Mouse (Mus musculus): ENCODE data around the gene Clptm1l. TPM values are rescaled to one million over a fixed set of nuclear protein-coding genes. Genes with fewer than 3 reads are reported as not detected.
A peak's percentile ranks its signal among the peaks of the same experiment; 100 is the strongest.

Gene Clptm1l
- polyA plus RNA-seq (2016; fragmentation: Nextera tagmentation; extraction: Ambion mirVana), result 111 and 112 TPM in 2 replicates

- peak; percentile 99 for DNase-seq (ENCODE audit: low spot score)
- H3K4me3 ChIP-seq, result peak within 1 kb of the TSS; percentile 94
- H3K27ac ChIP-seq, result peak within 1 kb of the TSS; percentile 89
- H3K36me3 ChIP-seq, result peaks cover 28% of the 10 kb centered on the region
- H3K9me3 ChIP-seq (replicated peaks), result no peaks in the 10 kb centered on the region
- peaks cover 26% of the 10 kb centered on the region for H3K4me1 ChIP-seq
- H3K27me3 ChIP-seq (ENCODE audit: low read depth, poor library complexity, severe bottlenecking), result no peaks in the 10 kb centered on the region
- under 1% methylated on average over 53 of the region's 53 CpGs for WGBS
Observed at GRCm38 (mm10) chr13:73603522-73604155, at the start of gene Clptm1l. Gene Clptm1l, plus strand, starts transcription at chr13:73604006.

- WGBS, result 90% methylated on average over 5 of the region's 5 CpGs
- H3K36me3 ChIP-seq, result no peaks in the 10 kb centered on the region
- H3K27me3 ChIP-seq (ENCODE audit: low read depth, poor library complexity, severe bottlenecking), result no peaks in the 10 kb centered on the region
- DNase-seq (ENCODE audit: low spot score), result no peak
- H3K27ac ChIP-seq, result no peak overlapping the region
- no peak overlapping the region for H3K4me3 ChIP-seq
- H3K9me3 ChIP-seq (replicated peaks), result no peaks in the 10 kb centered on the region
- no peaks in the 10 kb centered on the region for H3K4me1 ChIP-seq
Observed at GRCm38 (mm10) chr13:73564201-73564600, 39.6 kb upstream of the Clptm1l start.

GRCm38 (mm10) chr13:73575051-73575450 lies 28.8 kb upstream of the Clptm1l start:
- H3K9me3 ChIP-seq (replicated peaks), result no peaks in the 10 kb centered on the region
- DNase-seq (ENCODE audit: low spot score), result no peak
- H3K4me1 ChIP-seq, result no peaks in the 10 kb centered on the region
- no peak overlapping the region for H3K27ac ChIP-seq
- H3K36me3 ChIP-seq, result no peaks in the 10 kb centered on the region
- H3K4me3 ChIP-seq, result no peak overlapping the region
- no peaks in the 10 kb centered on the region for H3K27me3 ChIP-seq (ENCODE audit: low read depth, poor library complexity, severe bottlenecking)

- DNase-seq (ENCODE audit: low spot score), result no peak
- Histone ChIP-seq H3K27me3 (ENCODE audit: low read depth, poor library complexity, severe bottlenecking) (no peaks in the 10 kb centered on the region), H3K27ac (no peak overlapping the region), H3K9me3 (replicated peaks) (no peaks in the 10 kb centered on the region), H3K4me3 (no peak overlapping the region), H3K4me1 (no peaks in the 10 kb centered on the region), H3K36me3 (no peaks in the 10 kb centered on the region)
- WGBS, result 83% methylated on average over 2 of the region's 2 CpGs
Observed at GRCm38 (mm10) chr13:73577277-73577676, 26.5 kb upstream of the Clptm1l start.

GRCm38 (mm10) chr13:73591488-73591887 lies 12.3 kb upstream of the Clptm1l start:
- no peak for DNase-seq (ENCODE audit: low spot score)
- H3K9me3 ChIP-seq (replicated peaks), result no peaks in the 10 kb centered on the region
- no peak overlapping the region for H3K4me3 ChIP-seq
- no peaks in the 10 kb centered on the region for H3K27me3 ChIP-seq (ENCODE audit: low read depth, poor library complexity, severe bottlenecking)
- H3K36me3 ChIP-seq, result no peaks in the 10 kb centered on the region
- no peak overlapping the region for H3K27ac ChIP-seq
- H3K4me1 ChIP-seq, result no peaks in the 10 kb centered on the region
- 94% methylated on average over 3 of the region's 3 CpGs for WGBS

- H3K27me3 ChIP-seq (ENCODE audit: low read depth, poor library complexity, severe bottlenecking), result no peaks in the 10 kb centered on the region
- H3K27ac ChIP-seq, result no peak overlapping the region
- H3K36me3 ChIP-seq, result no peaks in the 10 kb centered on the region
- no peaks in the 10 kb centered on the region for H3K4me1 ChIP-seq
- no peak for DNase-seq (ENCODE audit: low spot score)
- H3K9me3 ChIP-seq (replicated peaks), result no peaks in the 10 kb centered on the region
- 53% methylated on average over 2 of the region's 2 CpGs for WGBS
- no peak overlapping the region for H3K4me3 ChIP-seq
Observed at GRCm38 (mm10) chr13:73592546-73592945, 11.3 kb upstream of the Clptm1l start.

GRCm38 (mm10) chr13:73596276-73596675 lies 7.5 kb upstream of the Clptm1l start:
- no peak overlapping the region for H3K27ac ChIP-seq
- no peak for DNase-seq (ENCODE audit: low spot score)
- no peaks in the 10 kb centered on the region for H3K9me3 ChIP-seq (replicated peaks)
- no peak overlapping the region for H3K4me3 ChIP-seq
- no peaks in the 10 kb centered on the region for H3K36me3 ChIP-seq
- WGBS, result 86% methylated on average over 4 of the region's 4 CpGs
- H3K4me1 ChIP-seq, result no peaks in the 10 kb centered on the region
- no peaks in the 10 kb centered on the region for H3K27me3 ChIP-seq (ENCODE audit: low read depth, poor library complexity, severe bottlenecking)

GRCm38 (mm10) chr13:73600217-73600616 lies 3.6 kb upstream of the Clptm1l start:
- no peak for DNase-seq (ENCODE audit: low spot score)
- Histone ChIP-seq H3K27ac (no peak overlapping the region), H3K27me3 (ENCODE audit: low read depth, poor library complexity, severe bottlenecking) (no peaks in the 10 kb centered on the region), H3K4me1 (peaks cover 20% of the 10 kb centered on the region), H3K9me3 (replicated peaks) (no peaks in the 10 kb centered on the region), H3K36me3 (no peaks in the 10 kb centered on the region), H3K4me3 (no peak overlapping the region)
- WGBS, result 76% methylated on average over 4 of the region's 4 CpGs

GRCm38 (mm10) chr13:73603046-73603445 lies 760 bp upstream of the Clptm1l start:
- Histone ChIP-seq H3K4me1 (peaks cover 26% of the 10 kb centered on the region), H3K9me3 (replicated peaks) (no peaks in the 10 kb centered on the region), H3K27me3 (ENCODE audit: low read depth, poor library complexity, severe bottlenecking) (no peaks in the 10 kb centered on the region), H3K27ac (peak overlapping the region; percentile 89), H3K36me3 (peaks cover 22% of the 10 kb centered on the region), H3K4me3 (peak overlapping the region; percentile 94)
- WGBS, result 56% methylated on average over 4 of the region's 4 CpGs
- peak; percentile 32 for DNase-seq (ENCODE audit: low spot score)

GRCm38 (mm10) chr13:73604156-73604957 lies 551 bp downstream of the Clptm1l start:
- peaks cover 35% of the 10 kb centered on the region for H3K36me3 ChIP-seq
- no peak for DNase-seq (ENCODE audit: low spot score)
- 4% methylated on average over 39 of the region's 39 CpGs for whole genome bisulfite sequencing
- H3K9me3 ChIP-seq (replicated peaks), result no peaks in the 10 kb centered on the region
- H3K4me3 ChIP-seq, result peak overlapping the region; percentile 94
- peak overlapping the region; percentile 89 for H3K27ac ChIP-seq
- H3K27me3 ChIP-seq (ENCODE audit: low read depth, poor library complexity, severe bottlenecking), result no peaks in the 10 kb centered on the region
- peaks cover 26% of the 10 kb centered on the region for H3K4me1 ChIP-seq

GRCm38 (mm10) chr13:73618406-73618805 lies 14.6 kb downstream of the Clptm1l start:
- WGBS, result 96% methylated on average over 5 of the region's 5 CpGs
- peaks cover 82% of the 10 kb centered on the region for H3K36me3 ChIP-seq
- no peaks in the 10 kb centered on the region for H3K27me3 ChIP-seq (ENCODE audit: low read depth, poor library complexity, severe bottlenecking)
- no peak for DNase-seq (ENCODE audit: low spot score)
- no peaks in the 10 kb centered on the region for H3K4me1 ChIP-seq
- no peak overlapping the region for H3K27ac ChIP-seq
- no peak overlapping the region for H3K4me3 ChIP-seq
- H3K9me3 ChIP-seq (replicated peaks), result no peaks in the 10 kb centered on the region

GRCm38 (mm10) chr13:73620637-73621036 lies 16.8 kb downstream of the Clptm1l start:
- Histone ChIP-seq H3K4me3 (no peak overlapping the region), H3K36me3 (peaks cover 60% of the 10 kb centered on the region), H3K27ac (no peak overlapping the region), H3K27me3 (ENCODE audit: low read depth, poor library complexity, severe bottlenecking) (no peaks in the 10 kb centered on the region), H3K4me1 (no peaks in the 10 kb centered on the region), H3K9me3 (replicated peaks) (no peaks in the 10 kb centered on the region)
- DNase-seq (ENCODE audit: low spot score), result no peak
- 76% methylated on average over 6 of the region's 6 CpGs for WGBS

- Histone ChIP-seq H3K27ac (peak overlapping the region; percentile 92), H3K27me3 (ENCODE audit: low read depth, poor library complexity, severe bottlenecking) (no peaks in the 10 kb centered on the region), H3K36me3 (peaks cover 27% of the 10 kb centered on the region), H3K9me3 (replicated peaks) (no peaks in the 10 kb centered on the region), H3K4me1 (peaks cover 27% of the 10 kb centered on the region), H3K4me3 (peak overlapping the region; percentile 76)
- WGBS, result 44% methylated on average over 6 of the region's 6 CpGs
- no peak for DNase-seq (ENCODE audit: low spot score)
Observed at GRCm38 (mm10) chr13:73626410-73626744, 22.6 kb downstream of the Clptm1l start.
